Mouse (Mus musculus): ENCODE measurements around the gene Hoxd9. TPM values are rescaled to one million over a fixed set of nuclear protein-coding genes. Genes with fewer than 3 reads are reported as not detected.
A peak's percentile ranks its signal among the peaks of the same experiment; 100 is the strongest.

The Hoxd9 gene
- polyA plus RNA-seq, 1 experiment: 0.75 TPM

GRCm38 (mm10) chr2:74739476-74739800, 41.9 kb downstream of the Hoxd9 start:
- Histone ChIP-seq H3K4me1 (ENCODE audit: control insufficient read depth, insufficient read depth, low read length) (no peaks in the 10 kb centered on the region), H3K36me3 (ENCODE audit: control insufficient read depth, insufficient read depth, low read length, poor library complexity, severe bottlenecking) (no peaks in the 10 kb centered on the region), H3K27ac (ENCODE audit: insufficient read depth, low read length) (no peak overlapping the region), H3K4me3 (ENCODE audit: low read depth, low read length) (no peak overlapping the region), H3K9ac (ENCODE audit: low read depth, poor library complexity, severe bottlenecking) (no peak overlapping the region), H3K9me3 (replicated peaks; ENCODE audit: control insufficient read depth, insufficient read depth, low read length, poor library complexity, severe bottlenecking) (no peaks in the 10 kb centered on the region), H3K27me3 (ENCODE audit: control insufficient read depth, insufficient read depth, low read length, poor library complexity, severe bottlenecking) (peaks cover 60% of the 10 kb centered on the region)
- TF ChIP-seq EP300 (IDR thresholded peaks at IDR 0.05; ENCODE audit: insufficient read depth, low read depth, low read length): no peak
- TF ChIP-seq CTCF (IDR thresholded peaks at IDR 0.05; ENCODE audit: low read depth, low read length): no peak
- no peak for TF ChIP-seq POLR2A (IDR thresholded peaks at IDR 0.05; ENCODE audit: insufficient read depth, low read length)

GRCm38 (mm10) chr2:74739869-74740268, 42.3 kb downstream of the Hoxd9 start:
- TF ChIP-seq CTCF (IDR thresholded peaks at IDR 0.05; ENCODE audit: low read depth, low read length) (no peak), EP300 (IDR thresholded peaks at IDR 0.05; ENCODE audit: insufficient read depth, low read depth, low read length) (no peak), POLR2A (IDR thresholded peaks at IDR 0.05; ENCODE audit: insufficient read depth, low read length) (no peak)
- Histone ChIP-seq H3K4me3 (ENCODE audit: low read depth, low read length) (no peak overlapping the region), H3K36me3 (ENCODE audit: control insufficient read depth, insufficient read depth, low read length, poor library complexity, severe bottlenecking) (no peaks in the 10 kb centered on the region), H3K4me1 (ENCODE audit: control insufficient read depth, insufficient read depth, low read length) (no peaks in the 10 kb centered on the region), H3K9me3 (replicated peaks; ENCODE audit: control insufficient read depth, insufficient read depth, low read length, poor library complexity, severe bottlenecking) (no peaks in the 10 kb centered on the region), H3K9ac (ENCODE audit: low read depth, poor library complexity, severe bottlenecking) (no peak overlapping the region), H3K27me3 (ENCODE audit: control insufficient read depth, insufficient read depth, low read length, poor library complexity, severe bottlenecking) (peaks cover 56% of the 10 kb centered on the region), H3K27ac (ENCODE audit: insufficient read depth, low read length) (no peak overlapping the region)

- no peak overlapping the region for H3K27ac ChIP-seq (ENCODE audit: insufficient read depth, low read length)
- H3K36me3 ChIP-seq (ENCODE audit: control insufficient read depth, insufficient read depth, low read length, poor library complexity, severe bottlenecking): no peaks in the 10 kb centered on the region
- peak overlapping the region; percentile 13; the same call in 1 of the 2 replicates for H3K4me3 ChIP-seq (ENCODE audit: low read depth, low read length)
- no peaks in the 10 kb centered on the region for H3K9me3 ChIP-seq (replicated peaks; ENCODE audit: control insufficient read depth, insufficient read depth, low read length, poor library complexity, severe bottlenecking)
- no peaks in the 10 kb centered on the region for H3K4me1 ChIP-seq (ENCODE audit: control insufficient read depth, insufficient read depth, low read length)
- peaks cover 52% of the 10 kb centered on the region for H3K27me3 ChIP-seq (ENCODE audit: control insufficient read depth, insufficient read depth, low read length, poor library complexity, severe bottlenecking)
- TF ChIP-seq EP300 (IDR thresholded peaks at IDR 0.05; ENCODE audit: insufficient read depth, low read depth, low read length) (no peak), CTCF (IDR thresholded peaks at IDR 0.05; ENCODE audit: low read depth, low read length) (no peak), POLR2A (IDR thresholded peaks at IDR 0.05; ENCODE audit: insufficient read depth, low read length) (no peak)
- no peak overlapping the region for H3K9ac ChIP-seq (ENCODE audit: low read depth, poor library complexity, severe bottlenecking)
These were observed 43.0 kb downstream of the Hoxd9 start for GRCm38 (mm10) chr2:74740311-74741091.

GRCm38 (mm10) chr2:74741252-74741978, 43.9 kb downstream of the Hoxd9 start:
- Histone ChIP-seq H3K4me1 (ENCODE audit: control insufficient read depth, insufficient read depth, low read length) (no peaks in the 10 kb centered on the region), H3K27ac (ENCODE audit: insufficient read depth, low read length) (no peak overlapping the region), H3K9ac (ENCODE audit: low read depth, poor library complexity, severe bottlenecking) (no peak overlapping the region), H3K36me3 (ENCODE audit: control insufficient read depth, insufficient read depth, low read length, poor library complexity, severe bottlenecking) (no peaks in the 10 kb centered on the region), H3K9me3 (replicated peaks; ENCODE audit: control insufficient read depth, insufficient read depth, low read length, poor library complexity, severe bottlenecking) (no peaks in the 10 kb centered on the region), H3K4me3 (ENCODE audit: low read depth, low read length) (no peak overlapping the region), H3K27me3 (ENCODE audit: control insufficient read depth, insufficient read depth, low read length, poor library complexity, severe bottlenecking) (peaks cover 47% of the 10 kb centered on the region)
- TF ChIP-seq CTCF (IDR thresholded peaks at IDR 0.05; ENCODE audit: low read depth, low read length): no peak
- TF ChIP-seq EP300 (IDR thresholded peaks at IDR 0.05; ENCODE audit: insufficient read depth, low read depth, low read length): no peak
- no peak for TF ChIP-seq POLR2A (IDR thresholded peaks at IDR 0.05; ENCODE audit: insufficient read depth, low read length)

- no peaks in the 10 kb centered on the region for H3K9me3 ChIP-seq (replicated peaks; ENCODE audit: control insufficient read depth, insufficient read depth, low read length, poor library complexity, severe bottlenecking)
- no peaks in the 10 kb centered on the region for H3K4me1 ChIP-seq (ENCODE audit: control insufficient read depth, insufficient read depth, low read length)
- TF ChIP-seq CTCF (IDR thresholded peaks at IDR 0.05; ENCODE audit: low read depth, low read length): no peak
- TF ChIP-seq EP300 (IDR thresholded peaks at IDR 0.05; ENCODE audit: insufficient read depth, low read depth, low read length): no peak
- TF ChIP-seq POLR2A (IDR thresholded peaks at IDR 0.05; ENCODE audit: insufficient read depth, low read length): no peak
- no peak overlapping the region for H3K27ac ChIP-seq (ENCODE audit: insufficient read depth, low read length)
- no peak overlapping the region for H3K4me3 ChIP-seq (ENCODE audit: low read depth, low read length)
- no peak overlapping the region for H3K9ac ChIP-seq (ENCODE audit: low read depth, poor library complexity, severe bottlenecking)
- H3K27me3 ChIP-seq (ENCODE audit: control insufficient read depth, insufficient read depth, low read length, poor library complexity, severe bottlenecking): peaks cover 44% of the 10 kb centered on the region
- no peaks in the 10 kb centered on the region for H3K36me3 ChIP-seq (ENCODE audit: control insufficient read depth, insufficient read depth, low read length, poor library complexity, severe bottlenecking)
These were observed 44.4 kb downstream of the Hoxd9 start for GRCm38 (mm10) chr2:74741979-74742277.

Measured in ES-Bruce4 (cell line).